27 mouse cellular contexts compared by ENCODE assay signal in the genomic region with DNA sequence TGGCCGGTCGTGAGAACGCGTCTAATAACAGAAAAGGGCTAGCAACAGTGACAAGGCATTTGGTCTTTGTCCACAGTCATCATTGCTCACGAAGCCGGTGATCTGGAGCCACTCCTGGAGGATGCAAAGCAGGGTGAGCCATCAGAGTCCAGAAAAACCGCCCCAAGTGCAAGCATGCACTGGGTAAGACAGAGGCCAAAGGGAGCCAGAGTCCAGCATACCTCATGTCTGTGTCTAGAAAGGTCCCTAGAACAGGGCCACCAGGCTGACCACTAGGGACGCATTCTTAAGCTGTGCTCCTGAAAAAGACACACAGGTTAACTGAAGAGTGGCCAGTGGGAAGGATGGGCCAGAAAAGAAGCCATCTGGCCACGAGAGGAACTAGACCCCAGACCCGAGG.
"Had no signal": no experiment of that assay in that cellular context is flagged by ENCODE, and none has a peak within 500 bp of the region (broad histone marks: within the 10 kb centered on the region; RNA-seq: fewer than 3 reads in every experiment).

No protein-coding gene starts in this region.

- ATAC-seq: forebrain, embryonic 13.5 days; forebrain, embryonic 14.5 days; forebrain, embryonic 15.5 days; forebrain, embryonic 16.5 days; forebrain, postnatal 0 days had no signal

- H3K9ac ChIP-seq: embryonic facial prominence, embryonic 12.5 days; embryonic facial prominence, embryonic 13.5 days; embryonic facial prominence, embryonic 15.5 days; forebrain, embryonic 12.5 days; forebrain, embryonic 13.5 days; forebrain, embryonic 15.5 days; forebrain, postnatal 0 days; heart, embryonic 12.5 days; heart, embryonic 13.5 days had no signal

- H3K36me3 ChIP-seq: embryonic facial prominence, embryonic 10.5 days; embryonic facial prominence, embryonic 12.5 days; embryonic facial prominence, embryonic 13.5 days; embryonic facial prominence, embryonic 15.5 days; forebrain, embryonic 10.5 days; forebrain, embryonic 12.5 days; forebrain, embryonic 15.5 days; heart, embryonic 12.5 days; heart, embryonic 13.5 days had no signal

- DNase-seq: cerebellum, adult 9-11 months; cerebellum, postnatal 10 days; cerebellum, postnatal 14 days; cerebellum, postnatal 25 days; cerebellum, postnatal 36 days; embryo, embryonic 11 days; forebrain, postnatal 0 days; gastrocnemius, adult 2 months; gastrocnemius, postnatal 10 days; gastrocnemius, postnatal 14 days; gastrocnemius, postnatal 25 days; gastrocnemius, postnatal 36 days; heart, adult 18-20 months; heart, adult 2 months had no signal

- H3K27ac ChIP-seq: embryonic facial prominence, embryonic 10.5 days; embryonic facial prominence, embryonic 12.5 days; embryonic facial prominence, embryonic 13.5 days; embryonic facial prominence, embryonic 15.5 days; forebrain, embryonic 10.5 days; forebrain, embryonic 12.5 days; forebrain, embryonic 13.5 days; forebrain, embryonic 15.5 days; gastrocnemius, adult 2 months; heart, adult 2 months; heart, embryonic 13.5 days had no signal

- H3K9me3 ChIP-seq: embryonic facial prominence, embryonic 15.5 days; forebrain, embryonic 10.5 days; forebrain, embryonic 12.5 days; forebrain, embryonic 13.5 days had no signal

- H3K4me2 ChIP-seq: embryonic facial prominence, embryonic 12.5 days; embryonic facial prominence, embryonic 13.5 days; embryonic facial prominence, embryonic 15.5 days; forebrain, embryonic 12.5 days; forebrain, embryonic 13.5 days; forebrain, embryonic 15.5 days; heart, embryonic 12.5 days; heart, embryonic 13.5 days had no signal

- H3K27me3 ChIP-seq: embryonic facial prominence, embryonic 12.5 days; embryonic facial prominence, embryonic 13.5 days; embryonic facial prominence, embryonic 15.5 days; forebrain, embryonic 12.5 days; forebrain, embryonic 13.5 days; forebrain, embryonic 15.5 days; heart, embryonic 12.5 days; heart, embryonic 13.5 days had no signal

- H3K4me1 ChIP-seq: embryonic facial prominence, embryonic 10.5 days; embryonic facial prominence, embryonic 12.5 days; embryonic facial prominence, embryonic 13.5 days; embryonic facial prominence, embryonic 15.5 days; forebrain, embryonic 10.5 days; forebrain, embryonic 12.5 days; forebrain, embryonic 13.5 days; forebrain, embryonic 15.5 days; heart, embryonic 12.5 days; heart, embryonic 13.5 days had no signal

- H3K4me3 ChIP-seq: embryonic facial prominence, embryonic 10.5 days; embryonic facial prominence, embryonic 12.5 days; embryonic facial prominence, embryonic 13.5 days; embryonic facial prominence, embryonic 15.5 days; erythroblast, embryonic 14.5 days; forebrain, embryonic 10.5 days; forebrain, embryonic 12.5 days; forebrain, embryonic 13.5 days; forebrain, embryonic 15.5 days; gastrocnemius, adult 2 months; heart, adult 2 months; heart, embryonic 12.5 days; heart, embryonic 13.5 days had no signal
